Mouse (Mus musculus) right cerebral cortex, postnatal 4 days (tissue): ENCODE measurements around the gene Tgoln1.

ENCODE experiments used
- DNase-seq: peaks from one replicate; pipeline ENCODE4 v3.0.0-alpha.2; 2022

Tgoln1 gene

DNA sequence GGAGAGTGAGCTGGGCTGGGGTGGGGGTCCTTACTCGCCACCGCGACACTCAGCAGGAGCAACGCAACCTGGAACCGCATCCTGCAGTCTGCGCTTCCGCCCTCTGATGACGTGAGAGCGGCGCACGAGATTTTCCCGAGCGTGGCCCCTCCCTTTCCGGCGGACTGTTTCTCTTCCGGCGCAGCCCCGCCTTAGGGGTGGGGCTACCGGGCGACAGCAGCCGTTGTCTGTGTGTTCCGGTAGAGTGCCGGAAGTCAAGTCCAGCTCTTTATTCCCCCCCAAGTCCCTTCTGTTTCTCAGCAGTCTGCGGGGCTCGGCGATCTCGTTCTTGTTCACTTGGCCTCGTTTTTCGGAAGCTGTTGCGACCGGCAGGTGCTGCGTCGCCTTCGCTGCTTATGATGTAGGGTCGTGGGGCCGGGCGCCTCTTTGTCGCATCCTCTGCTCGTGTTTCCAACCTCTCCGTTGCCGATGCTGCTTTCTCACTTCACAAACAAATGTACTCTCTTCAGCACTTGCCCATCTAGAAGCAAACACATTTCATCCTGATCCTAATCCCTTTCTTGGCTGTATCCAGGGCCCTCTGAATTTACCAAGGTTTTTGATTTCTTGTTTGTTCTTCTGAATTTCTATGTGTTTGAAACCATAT lies at the start of gene Tgoln1:
Gene Tgoln1, minus strand, starts transcription at position 358 of the 646 bp plus-strand sequence.
- peak; percentile 88 for DNase-seq

DNA sequence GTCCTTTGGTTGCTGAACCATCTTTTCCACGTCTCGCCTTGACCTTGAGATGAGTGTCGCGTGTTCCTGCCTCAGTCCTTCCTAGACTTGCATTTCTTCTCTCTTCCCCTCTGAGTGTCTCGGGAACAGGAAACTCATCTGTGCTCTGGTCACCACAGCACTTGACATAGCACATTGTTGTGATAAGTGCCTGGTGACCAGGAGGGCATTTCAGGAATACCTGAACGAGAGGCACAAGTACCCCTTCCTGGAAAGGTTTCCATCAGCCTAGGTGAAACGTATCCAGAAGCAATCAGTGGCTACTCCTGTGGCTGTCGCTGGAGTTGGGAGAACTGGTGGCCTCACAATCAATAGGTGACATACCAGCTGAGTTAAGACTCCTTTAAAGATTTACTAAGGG lies 47.5 kb upstream of the Tgoln1 start:
- DNase-seq, result no peak

DNA sequence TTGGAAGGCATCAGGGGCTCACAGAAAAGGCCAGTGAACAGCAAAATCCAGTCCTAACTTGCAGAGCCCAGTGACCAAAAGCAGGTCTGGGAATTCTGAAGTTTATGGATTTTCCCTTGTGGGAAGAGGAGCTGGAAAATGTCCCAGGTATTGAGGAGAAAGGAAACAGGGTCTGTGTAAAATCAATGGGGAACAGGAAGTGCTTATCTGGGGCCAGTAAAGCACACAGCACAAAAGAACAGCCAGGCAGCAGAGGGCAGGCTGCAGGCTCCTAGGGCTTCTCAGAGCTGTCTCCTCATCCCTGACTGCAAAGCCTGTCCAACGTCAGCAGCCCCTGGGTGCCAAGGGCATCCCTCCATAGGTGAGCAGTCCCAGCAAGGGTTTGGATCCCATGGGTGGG lies 46.2 kb upstream of the Tgoln1 start:
- no peak for DNase-seq

GRCm38 (mm10) chr6:72660391-72660720 lies 43.6 kb upstream of the Tgoln1 start:
- no peak for DNase-seq

- DNase-seq, result no peak
Observed at GRCm38 (mm10) chr6:72659717-72660390, 43.1 kb upstream of the Tgoln1 start.

DNA sequence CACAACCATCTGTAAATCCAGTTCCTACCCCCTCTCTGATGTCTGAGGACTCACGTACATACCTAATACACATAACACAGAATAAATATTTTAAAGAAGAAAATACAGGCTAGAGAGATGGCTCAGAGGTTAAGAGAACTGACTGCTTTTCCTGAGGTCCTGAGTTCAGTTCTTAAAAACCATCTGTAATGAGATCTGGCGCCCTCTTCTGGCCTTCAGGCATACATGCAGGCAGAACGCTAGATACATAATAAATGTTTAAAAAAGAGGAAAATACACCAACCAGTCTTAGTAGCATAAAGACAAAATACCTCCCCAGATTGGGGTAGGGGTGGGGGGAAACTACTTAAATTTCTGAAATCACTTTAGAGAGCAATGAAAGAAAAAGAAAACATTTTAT lies 41.2 kb upstream of the Tgoln1 start:
- no peak for DNase-seq

DNA sequence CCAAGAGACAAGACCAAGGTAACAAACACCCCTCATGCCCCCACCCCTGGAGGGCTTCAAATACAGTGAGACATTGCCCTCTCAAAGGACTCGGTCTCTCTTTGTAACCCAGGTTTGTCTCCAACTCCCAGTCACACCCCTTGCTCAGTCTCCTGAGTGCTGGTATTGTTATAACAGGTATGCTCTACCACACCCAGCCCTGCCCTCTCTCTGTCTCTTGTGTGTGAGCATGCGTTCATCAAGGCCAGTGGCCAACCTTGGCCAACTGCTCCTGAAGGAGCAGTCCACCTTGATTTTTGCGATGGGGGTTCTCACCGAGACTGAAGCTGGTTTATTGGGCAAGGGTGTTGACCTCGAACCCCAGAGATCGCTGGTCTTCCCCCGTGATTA lies 39.2 kb upstream of the Tgoln1 start:
- no peak for DNase-seq

DNA sequence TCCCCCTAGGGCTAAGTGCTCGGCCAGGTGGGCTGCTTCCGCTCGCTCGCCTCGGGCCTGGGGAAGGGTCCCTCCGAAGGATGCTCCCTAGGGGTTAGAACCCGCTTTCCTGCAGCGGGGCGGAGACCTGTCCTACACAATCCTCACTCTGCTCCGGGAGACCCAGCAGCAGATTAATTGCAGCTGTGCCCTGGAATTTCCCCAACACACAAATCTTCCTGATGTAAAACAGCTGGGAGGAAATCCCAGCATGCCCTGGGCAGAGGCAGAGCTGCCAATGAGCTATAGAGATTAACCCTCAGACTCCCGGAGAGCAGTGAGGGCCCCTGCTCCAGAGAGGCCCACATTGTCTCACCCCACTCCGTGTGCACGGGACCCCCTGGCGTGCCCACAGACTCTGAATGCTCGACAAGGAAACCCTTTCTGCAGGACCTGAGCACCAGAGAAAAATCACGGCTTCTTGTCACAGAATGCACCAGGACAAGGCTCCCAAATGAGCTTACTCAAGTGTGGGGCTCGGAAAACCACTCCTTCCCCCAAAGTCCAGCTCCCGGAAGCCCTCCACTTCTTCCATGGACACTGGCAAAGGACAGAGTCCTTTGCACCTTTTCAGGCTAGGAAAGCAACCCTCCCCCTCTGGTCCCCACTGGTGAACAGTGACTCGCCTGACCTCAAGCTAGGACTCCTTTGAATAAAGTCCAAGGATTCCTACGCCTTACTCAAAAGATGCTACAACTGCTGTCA lies 38.7 kb upstream of the Tgoln1 start:
- no peak for DNase-seq

GRCm38 (mm10) chr6:72654355-72654754 lies 37.6 kb upstream of the Tgoln1 start:
- DNase-seq, result no peak

GRCm38 (mm10) chr6:72653419-72653818 lies 36.6 kb upstream of the Tgoln1 start:
- no peak for DNase-seq

GRCm38 (mm10) chr6:72650338-72650851 lies 33.6 kb upstream of the Tgoln1 start:
- peak; percentile 22 for DNase-seq

GRCm38 (mm10) chr6:72648002-72648595 lies 31.3 kb upstream of the Tgoln1 start:
- DNase-seq, result no peak

- DNase-seq, result peak; percentile 84
Observed at GRCm38 (mm10) chr6:72647383-72647820, 30.6 kb upstream of the Tgoln1 start.

GRCm38 (mm10) chr6:72645364-72645763 lies 28.6 kb upstream of the Tgoln1 start:
- DNase-seq, result no peak

- no peak for DNase-seq
Observed at GRCm38 (mm10) chr6:72644576-72644975, 27.8 kb upstream of the Tgoln1 start.

DNA sequence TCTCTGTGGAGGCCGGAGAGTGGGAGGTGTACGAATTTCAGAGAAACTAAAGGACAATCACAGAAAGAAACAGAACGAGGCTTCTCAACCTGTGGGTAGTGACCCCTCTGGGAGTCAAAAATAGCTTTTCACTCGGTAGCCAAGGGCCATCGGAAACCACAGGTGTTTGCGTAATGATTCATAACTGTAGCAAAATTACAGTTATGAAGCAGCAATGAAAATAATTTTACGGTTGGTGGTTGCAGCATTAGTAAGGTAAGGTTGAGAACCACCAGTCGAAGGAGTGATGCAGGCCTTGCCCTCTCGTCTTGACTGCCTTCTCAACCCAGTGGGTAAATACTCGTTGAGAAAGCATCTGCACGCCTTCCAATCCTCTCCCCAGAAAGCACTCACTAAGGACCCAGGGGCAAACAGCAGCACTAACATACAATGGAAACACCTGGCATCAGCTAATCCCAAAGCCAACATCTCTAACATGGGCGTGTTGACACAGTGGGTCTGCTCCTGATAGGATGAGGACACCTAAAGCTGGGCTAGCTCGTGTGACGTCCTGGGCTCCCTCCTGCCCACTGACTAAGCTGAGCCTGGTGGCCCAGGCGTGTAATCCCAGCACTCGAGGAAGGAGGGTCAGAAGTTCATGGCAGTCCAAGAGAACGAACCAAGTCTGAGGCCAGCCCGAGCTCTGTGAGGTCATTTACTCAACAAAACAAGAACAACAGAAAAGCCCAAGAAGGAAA lies 24.6 kb upstream of the Tgoln1 start:
- DNase-seq, result no peak

DNA sequence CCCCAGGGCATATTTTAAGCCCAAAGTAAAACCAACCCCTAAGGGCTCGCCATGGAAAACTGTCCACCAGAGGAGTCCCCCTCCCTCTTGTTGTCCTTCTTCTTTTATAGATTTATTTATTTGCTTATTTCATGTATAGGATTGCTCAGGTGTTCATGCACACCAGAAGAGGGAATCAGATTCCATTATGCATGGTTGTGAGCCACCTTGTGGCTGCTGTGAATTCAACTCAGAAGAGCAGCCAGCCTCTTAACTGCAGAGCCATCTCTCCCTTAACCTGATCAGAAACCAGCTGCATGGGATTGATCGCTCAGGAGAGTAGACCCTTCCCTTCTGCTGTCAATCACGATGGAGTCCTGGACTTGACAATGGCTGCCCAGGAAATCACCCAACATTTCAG lies 20.1 kb upstream of the Tgoln1 start:
- DNase-seq, result no peak

- no peak for DNase-seq
Observed at GRCm38 (mm10) chr6:72635760-72636431, 19.1 kb upstream of the Tgoln1 start.

GRCm38 (mm10) chr6:72634311-72634710 lies 17.5 kb upstream of the Tgoln1 start:
- DNase-seq, result no peak

DNA sequence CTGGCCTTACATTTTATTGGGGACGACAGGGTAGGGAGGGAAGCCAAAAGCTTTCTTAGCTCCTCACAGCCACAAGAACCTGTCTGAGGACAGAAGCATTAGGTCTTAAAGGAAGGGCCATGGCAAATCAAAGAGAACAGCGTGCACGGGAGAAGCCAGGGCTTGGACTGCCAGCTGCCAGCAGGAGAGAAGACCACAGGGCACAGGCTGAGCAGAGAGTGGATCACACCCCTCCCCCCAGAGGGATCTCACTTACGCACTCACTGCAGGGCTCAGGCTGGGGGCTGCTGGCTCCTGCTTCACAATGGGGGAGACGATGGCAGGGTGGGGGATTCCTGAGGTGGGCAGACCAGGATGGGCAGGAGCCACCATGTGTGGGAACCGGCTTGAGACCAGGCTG lies 14.9 kb upstream of the Tgoln1 start:
- DNase-seq, result no peak

- no peak for DNase-seq
Observed at GRCm38 (mm10) chr6:72630961-72631360, 14.2 kb upstream of the Tgoln1 start.

- DNase-seq, result no peak
Observed at GRCm38 (mm10) chr6:72630370-72630769, 13.6 kb upstream of the Tgoln1 start.
